Mouse (Mus musculus): Measurements from ENCODE around the gene Cib4. TPM values are rescaled to one million over a fixed set of nuclear protein-coding genes. Genes with fewer than 3 reads are reported as not detected.

The Cib4 gene
- total RNA-seq, 2 experiments from 2014 or later = not detected

DNA sequence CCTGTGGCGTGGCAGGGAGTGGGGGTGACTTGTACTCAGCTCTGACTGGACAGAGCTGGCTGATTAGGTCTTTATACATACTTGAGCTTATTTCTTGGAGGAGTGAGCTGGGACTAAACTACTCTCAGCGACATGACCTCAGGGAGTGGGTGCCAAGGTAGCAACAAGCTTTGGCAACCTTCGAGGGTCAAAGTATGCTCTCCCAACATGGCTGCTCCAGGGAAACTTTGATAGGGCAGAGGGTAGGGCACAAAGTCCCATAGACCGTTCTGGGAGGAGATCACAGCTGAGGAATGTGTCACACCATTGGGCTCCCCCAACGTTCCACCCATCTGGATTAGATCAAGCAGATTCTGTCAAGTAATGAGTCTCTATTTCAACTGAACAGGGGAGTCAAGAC is 61.0 kb downstream of the Cib4 start:
- H3K27ac ChIP-seq = no peak overlapping the region
- no peak overlapping the region for H3K4me3 ChIP-seq
- no peak for TF ChIP-seq CTCF (conservative IDR thresholded peaks at IDR 0.05)
- no peak for DNase-seq (ENCODE audit: low spot score in 2 of 2)

DNA sequence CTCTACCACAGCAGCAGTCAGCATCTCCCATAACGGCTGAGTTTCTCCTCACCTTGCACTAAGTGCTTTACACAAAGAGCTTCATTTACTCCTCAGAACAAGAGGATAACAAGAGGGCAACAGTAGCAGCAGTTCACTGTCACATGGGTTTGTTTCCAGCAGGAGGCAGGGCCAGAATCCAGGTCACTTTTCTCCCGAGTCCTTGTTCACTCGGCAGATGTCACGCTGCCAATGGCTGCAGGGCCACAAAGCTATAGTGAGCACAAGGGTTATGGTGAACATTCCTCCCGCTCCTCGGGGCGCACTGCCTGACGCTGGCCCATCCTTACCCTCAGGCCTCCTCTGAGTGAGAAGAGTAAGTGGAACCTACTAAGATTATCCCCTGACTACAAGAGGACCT is 62.1 kb downstream of the Cib4 start:
- Histone ChIP-seq H3K4me3 (no peak overlapping the region), H3K27ac (no peak overlapping the region)
- TF ChIP-seq CTCF (conservative IDR thresholded peaks at IDR 0.05) = no peak
- no peak for DNase-seq (ENCODE audit: low spot score in 2 of 2)

DNA sequence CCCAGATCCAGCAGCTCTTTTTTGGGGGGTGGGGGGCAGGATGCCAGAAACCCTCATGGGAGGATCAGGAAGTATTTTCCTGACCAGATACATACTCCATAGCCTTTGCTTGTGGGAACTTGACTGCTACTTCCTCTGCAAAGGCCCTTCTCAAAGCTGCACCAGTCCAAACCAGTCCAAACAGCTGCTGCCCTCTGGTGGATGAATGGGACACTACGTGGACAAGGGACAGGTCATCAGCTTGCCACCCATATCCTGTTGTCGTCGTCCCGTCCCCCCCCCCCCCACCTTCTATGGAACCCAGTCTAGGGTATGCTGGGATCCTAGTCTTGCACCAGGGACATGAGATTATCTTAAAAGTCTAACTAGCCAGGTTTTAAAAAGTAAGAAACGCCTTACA is 63.3 kb downstream of the Cib4 start:
- no peak overlapping the region for H3K4me3 ChIP-seq
- DNase-seq (ENCODE audit: low spot score in 2 of 2) = peak; percentile 50 to 77
- TF ChIP-seq CTCF (conservative IDR thresholded peaks at IDR 0.05) = peak; percentile 77
- no peak overlapping the region for H3K27ac ChIP-seq

DNA sequence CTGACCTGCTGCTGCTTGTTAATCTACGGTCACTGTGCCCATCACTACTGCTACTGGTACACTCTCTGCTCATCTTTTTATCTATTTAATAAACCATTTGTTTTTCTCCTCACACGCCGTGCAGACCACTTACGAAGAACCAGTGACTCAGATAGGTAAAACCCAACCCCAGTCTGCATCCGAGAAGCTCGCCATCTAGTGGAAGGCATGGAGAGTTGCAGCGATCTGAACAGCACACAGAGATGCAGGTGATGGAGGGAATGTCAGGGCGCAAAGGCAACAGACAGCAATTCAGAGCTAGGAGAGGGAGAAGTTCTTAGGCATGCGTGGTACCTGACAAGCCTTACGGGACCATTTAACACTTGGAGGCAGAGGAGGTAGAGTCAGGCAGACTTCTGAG is 69.1 kb downstream of the Cib4 start:
- Histone ChIP-seq H3K27ac (no peak overlapping the region), H3K4me3 (no peak overlapping the region)
- peak; percentile 16 to 59 for DNase-seq (ENCODE audit: low spot score in 2 of 2)
- TF ChIP-seq CTCF (conservative IDR thresholded peaks at IDR 0.05) = peak; percentile 94

DNA sequence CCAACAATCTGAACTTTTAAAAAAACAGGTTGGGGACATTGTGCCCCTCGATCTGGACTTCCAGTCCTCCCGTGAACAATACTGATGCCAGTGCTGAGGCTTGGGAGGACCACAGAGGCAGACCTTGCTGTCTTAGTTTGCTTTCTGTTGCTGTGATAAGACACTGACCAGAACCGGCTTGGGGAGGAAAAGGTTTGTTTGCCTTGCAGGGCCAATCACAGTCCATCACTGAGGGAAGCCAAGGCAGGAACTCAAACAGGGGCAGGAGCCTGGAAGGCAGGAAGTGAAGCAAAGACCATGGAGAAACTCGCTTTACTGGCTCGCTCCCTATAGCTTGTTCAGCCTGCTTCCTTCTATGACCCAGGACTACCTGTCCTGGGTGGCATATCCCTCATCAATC is 73.5 kb downstream of the Cib4 start:
- no peak overlapping the region for H3K27ac ChIP-seq
- no peak for TF ChIP-seq CTCF (conservative IDR thresholded peaks at IDR 0.05)
- H3K4me3 ChIP-seq = no peak overlapping the region
- DNase-seq (ENCODE audit: low spot score in 2 of 2) = no peak

DNA sequence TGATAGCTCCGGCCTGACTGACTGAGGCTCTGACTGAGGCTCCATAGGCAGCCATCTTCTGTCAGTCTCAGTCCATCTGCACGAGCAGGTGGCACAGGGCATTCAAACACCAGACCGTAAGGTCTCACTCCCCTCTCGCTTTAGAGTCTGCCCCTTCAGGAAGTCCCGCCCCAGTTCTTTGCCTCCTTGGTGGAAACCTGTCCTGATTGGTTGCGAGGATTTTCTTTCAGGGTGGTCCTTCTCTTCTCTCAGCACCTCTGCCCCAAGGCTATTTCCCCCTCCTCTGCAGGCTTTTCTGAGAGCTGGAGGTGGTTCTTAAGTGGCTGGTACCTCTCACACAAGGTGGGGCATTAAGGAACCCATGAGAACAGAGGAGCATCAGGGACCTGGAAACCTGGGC is 75.2 kb downstream of the Cib4 start:
- TF ChIP-seq CTCF (conservative IDR thresholded peaks at IDR 0.05) = no peak
- no peak for DNase-seq (ENCODE audit: low spot score in 2 of 2)
- Histone ChIP-seq H3K27ac (no peak overlapping the region), H3K4me3 (no peak overlapping the region)

DNA sequence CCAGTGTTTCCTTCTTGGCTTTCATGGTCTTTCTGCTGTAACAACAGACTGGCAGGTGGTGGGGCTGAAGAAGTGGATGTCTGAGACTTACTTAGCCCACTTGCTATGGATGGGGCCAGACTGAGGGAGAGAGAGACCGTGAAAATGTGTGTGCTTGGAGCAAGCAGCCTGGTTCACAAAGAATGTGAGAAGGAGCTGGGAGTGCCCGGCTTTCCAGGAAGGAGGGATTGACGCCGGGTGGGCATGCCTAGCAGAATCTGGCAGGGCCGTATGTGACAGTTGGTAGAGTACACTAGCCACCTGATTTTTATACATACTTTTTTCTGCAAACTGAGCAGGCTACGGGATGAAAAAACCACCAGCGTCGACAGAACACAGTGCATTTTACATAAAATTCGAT is 79.3 kb downstream of the Cib4 start:
- Histone ChIP-seq H3K27ac (peak overlapping the region; percentile 28; the same call in 1 of the 2 replicates), H3K4me3 (peak overlapping the region; percentile 49)
- peak in 1 of 2 experiments; percentile 31 for DNase-seq (ENCODE audit: low spot score in 2 of 2)
- no peak for TF ChIP-seq CTCF (conservative IDR thresholded peaks at IDR 0.05)

DNA sequence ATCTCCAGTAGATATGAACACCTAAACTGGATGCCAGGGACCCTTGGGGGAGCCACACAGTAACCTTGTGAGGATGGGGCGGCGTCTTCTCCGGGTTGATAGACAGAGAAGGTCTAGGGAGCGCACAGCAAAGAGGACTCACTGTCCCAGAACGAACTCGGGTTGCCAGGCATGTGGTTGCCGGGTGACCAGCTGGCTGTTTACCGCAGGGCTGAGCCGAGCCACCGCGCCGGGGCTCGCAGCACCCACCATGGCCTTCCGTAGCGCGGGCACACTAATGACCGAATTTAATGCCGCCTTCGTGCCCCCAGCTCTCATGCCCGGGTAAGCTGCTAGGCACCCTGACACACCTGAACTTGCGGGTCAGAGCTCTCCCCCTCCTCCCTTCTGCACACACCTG is 79.8 kb downstream of the Cib4 start, which contains the start of gene 1700001C02Rik:
Gene 1700001C02Rik, plus strand, starts transcription at position 187 of the 400 bp plus-strand sequence.
- H3K4me3 ChIP-seq = peak within 1 kb of the TSS; percentile 49
- TF ChIP-seq CTCF (conservative IDR thresholded peaks at IDR 0.05) = no peak
- H3K27ac ChIP-seq = peak within 1 kb of the TSS; percentile 28; the same call in 1 of the 2 replicates
- DNase-seq (ENCODE audit: low spot score in 2 of 2) = no peak

DNA sequence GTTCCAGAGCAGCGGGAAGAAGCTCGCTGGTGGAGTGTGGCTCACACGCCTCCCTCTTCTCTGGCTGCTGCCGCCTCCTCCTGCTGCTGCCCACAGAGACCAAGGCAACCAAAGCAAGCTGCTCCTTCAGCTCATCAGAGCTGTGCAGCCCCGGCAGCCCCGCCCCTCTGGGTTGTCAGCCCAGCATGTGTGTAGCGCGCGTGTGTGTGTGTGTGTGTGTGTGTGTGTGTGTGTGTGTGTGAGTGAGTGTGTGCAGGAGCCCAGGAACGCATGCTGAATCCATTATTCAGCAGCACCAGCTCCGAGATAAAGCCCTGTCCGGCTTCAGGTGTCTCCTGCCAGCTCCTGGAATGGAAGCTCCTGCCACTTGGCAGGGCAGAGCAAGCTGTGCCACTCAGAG is 83.8 kb downstream of the Cib4 start, which contains the start of gene Otof:
Gene Otof, minus strand, starts transcription at position 112 of the 400 bp plus-strand sequence.
- Histone ChIP-seq H3K27ac (no peak within 1 kb of the TSS), H3K4me3 (peak within 1 kb of the TSS; percentile 22)
- peak; percentile 56 to 67 for DNase-seq (ENCODE audit: low spot score in 2 of 2)
- TF ChIP-seq CTCF (conservative IDR thresholded peaks at IDR 0.05) = no peak

DNA sequence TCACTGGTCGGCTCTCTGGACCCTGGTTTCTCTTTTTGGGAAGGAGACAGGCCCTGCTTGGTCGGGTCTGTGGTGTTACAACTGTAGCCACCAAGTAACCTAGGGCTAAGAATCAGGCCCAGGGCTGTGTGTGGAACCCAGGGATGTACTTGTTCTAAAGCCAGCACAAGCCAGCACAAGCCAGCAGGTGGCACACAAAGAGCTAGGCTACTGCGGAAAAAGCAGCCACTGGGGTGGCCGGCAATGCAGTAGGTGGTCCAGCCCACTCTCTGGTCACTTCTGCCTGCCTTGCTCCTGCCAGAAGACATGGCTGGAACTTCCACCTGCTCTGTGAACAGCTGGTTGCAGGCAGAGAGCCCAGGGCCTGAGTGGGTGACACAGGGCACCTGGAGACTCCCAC is 85.5 kb downstream of the Cib4 start:
- H3K4me3 ChIP-seq = no peak overlapping the region
- peak; percentile 65 for TF ChIP-seq CTCF (conservative IDR thresholded peaks at IDR 0.05)
- no peak overlapping the region for H3K27ac ChIP-seq
- no peak for DNase-seq (ENCODE audit: low spot score in 2 of 2)

DNA sequence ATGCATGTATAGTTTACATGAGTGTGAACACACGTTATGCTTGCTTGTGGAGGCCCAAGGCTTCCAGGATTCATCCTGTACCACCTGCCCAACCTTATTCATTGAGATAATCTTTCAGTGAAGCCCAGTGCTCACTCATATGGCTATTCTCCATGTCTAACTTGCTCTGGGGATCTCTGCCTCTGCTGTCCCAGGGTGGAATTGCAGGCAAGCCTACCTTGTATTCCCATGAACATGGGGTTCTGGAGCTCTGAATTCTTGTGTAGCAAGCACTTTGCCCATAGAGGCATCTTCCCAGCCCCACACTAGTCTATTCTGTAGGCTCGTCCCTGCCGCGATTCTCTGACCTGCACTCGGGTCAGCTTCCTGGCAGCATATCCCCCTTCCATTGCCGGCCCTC is 89.6 kb downstream of the Cib4 start:
- Histone ChIP-seq H3K27ac (no peak overlapping the region), H3K4me3 (no peak overlapping the region)
- no peak for DNase-seq (ENCODE audit: low spot score in 2 of 2)
- TF ChIP-seq CTCF (conservative IDR thresholded peaks at IDR 0.05) = peak; percentile 82

DNA sequence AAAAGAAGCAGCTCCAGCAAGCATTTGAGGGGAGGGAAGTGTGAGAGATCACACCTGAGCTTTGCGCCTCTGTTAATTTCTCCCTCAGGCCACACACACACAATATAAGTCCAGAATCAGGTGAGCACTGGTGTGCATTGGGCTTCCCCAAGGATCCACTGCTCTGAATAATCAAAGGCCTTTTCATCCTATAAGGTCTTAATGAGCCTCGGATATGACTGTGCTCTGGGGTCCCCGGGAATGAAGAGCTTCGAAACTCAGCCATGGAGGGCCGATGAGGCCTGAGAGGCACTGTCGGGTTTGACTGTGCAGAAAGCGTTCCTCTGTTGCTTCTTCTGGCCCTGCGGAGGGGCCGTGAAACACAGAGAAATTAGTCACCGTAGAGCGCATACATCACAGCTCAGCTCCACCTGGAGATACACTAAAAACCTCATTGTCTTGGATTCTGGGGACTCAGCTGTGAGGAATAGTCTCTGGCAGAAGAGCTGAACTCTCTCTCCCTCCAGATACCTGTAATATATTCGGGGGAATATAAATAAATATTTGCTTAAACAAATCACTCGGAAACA is 101.2 kb downstream of the Cib4 start:
- TF ChIP-seq CTCF (conservative IDR thresholded peaks at IDR 0.05) = no peak
- Histone ChIP-seq H3K4me3 (no peak overlapping the region), H3K27ac (no peak overlapping the region)
- no peak for DNase-seq (ENCODE audit: low spot score in 2 of 2)

DNA sequence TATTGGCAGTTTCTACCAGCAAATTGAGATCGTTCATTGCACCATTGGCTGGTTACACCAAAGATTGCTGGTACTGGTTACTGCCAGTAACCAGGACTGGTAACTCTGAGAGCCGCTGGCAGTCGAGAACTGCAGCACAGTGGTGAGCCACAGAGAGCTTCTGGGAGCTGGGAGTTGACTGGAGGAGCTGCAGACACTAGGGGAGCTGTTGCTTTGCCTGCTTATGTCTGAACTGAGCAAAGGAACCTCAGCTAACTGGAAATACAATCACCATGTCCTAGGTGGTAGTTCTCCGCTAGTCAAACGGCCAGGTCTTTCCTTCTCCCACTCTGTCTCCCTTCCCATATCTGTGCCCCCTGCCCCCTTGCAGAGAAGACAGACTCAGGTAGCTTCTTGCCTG is 103.4 kb downstream of the Cib4 start:
- no peak overlapping the region for H3K27ac ChIP-seq
- TF ChIP-seq CTCF (conservative IDR thresholded peaks at IDR 0.05) = peak; percentile 83
- H3K4me3 ChIP-seq = no peak overlapping the region
- no peak for DNase-seq (ENCODE audit: low spot score in 2 of 2)

DNA sequence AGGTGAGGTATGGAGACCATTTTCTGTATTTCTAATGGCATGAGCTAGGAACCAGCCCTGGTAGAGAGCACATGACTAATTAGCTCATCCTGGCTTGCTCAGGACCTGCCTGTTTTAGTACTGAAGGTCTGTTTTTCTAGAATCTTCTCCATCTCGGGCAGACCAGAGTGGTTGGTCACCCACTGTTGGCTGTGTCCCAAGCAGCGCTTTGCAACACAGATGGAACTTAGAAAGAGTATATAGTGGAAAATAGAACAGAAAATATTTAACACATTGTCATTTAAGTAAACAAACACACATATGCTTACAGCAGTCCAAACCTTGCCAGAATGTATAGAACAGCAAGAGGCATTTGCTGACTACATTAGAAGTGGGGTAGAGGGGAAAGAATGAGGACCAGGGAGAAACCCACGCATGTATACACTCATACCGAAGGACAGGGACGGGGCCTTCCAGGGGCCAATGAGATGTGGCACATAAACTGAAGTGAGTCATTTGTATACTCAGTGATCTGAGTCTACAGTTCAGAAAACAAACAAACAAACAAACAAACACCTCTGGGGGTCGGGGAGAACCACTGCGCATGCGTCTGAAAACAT is 105.2 kb downstream of the Cib4 start:
- Histone ChIP-seq H3K27ac (no peak overlapping the region), H3K4me3 (no peak overlapping the region)
- TF ChIP-seq CTCF (conservative IDR thresholded peaks at IDR 0.05) = no peak
- DNase-seq (ENCODE audit: low spot score in 2 of 2) = no peak
